Mouse (Mus musculus) granulocyte monocyte progenitor cell, adult 5-6 weeks (primary cell): Measurements from ENCODE around the gene Arrdc2. TPM values are rescaled to one million over a fixed set of nuclear protein-coding genes. Genes with fewer than 3 reads are reported as not detected.

Source experiments
- ATAC-seq: replicated peaks from 2 replicates; pipeline ENCODE4 v1.8.0; 2016; ENCODE audit warnings: mild to moderate bottlenecking, moderate TSS enrichment, inconsistent platforms; ENCODE audit not compliant: poor library complexity, severe bottlenecking
- total RNA-seq, 2 experiments: library from RNA; stranded (forward) in 1 of 2; stranded (reverse) in 1 of 2; fragments of 200-712, 200-1000 nt in 1 of 2; fragments of >200 nt in 1 of 2; fragmentation: Nextera tagmentation in 1 of 2; gene quantifications; 2 replicates each; pipeline ENCODE4 v1.2.3; 2014 to 2017

The Arrdc2 gene
- total RNA-seq, 2 experiments from 2014 or later: 5.0 to 8.7 TPM

DNA sequence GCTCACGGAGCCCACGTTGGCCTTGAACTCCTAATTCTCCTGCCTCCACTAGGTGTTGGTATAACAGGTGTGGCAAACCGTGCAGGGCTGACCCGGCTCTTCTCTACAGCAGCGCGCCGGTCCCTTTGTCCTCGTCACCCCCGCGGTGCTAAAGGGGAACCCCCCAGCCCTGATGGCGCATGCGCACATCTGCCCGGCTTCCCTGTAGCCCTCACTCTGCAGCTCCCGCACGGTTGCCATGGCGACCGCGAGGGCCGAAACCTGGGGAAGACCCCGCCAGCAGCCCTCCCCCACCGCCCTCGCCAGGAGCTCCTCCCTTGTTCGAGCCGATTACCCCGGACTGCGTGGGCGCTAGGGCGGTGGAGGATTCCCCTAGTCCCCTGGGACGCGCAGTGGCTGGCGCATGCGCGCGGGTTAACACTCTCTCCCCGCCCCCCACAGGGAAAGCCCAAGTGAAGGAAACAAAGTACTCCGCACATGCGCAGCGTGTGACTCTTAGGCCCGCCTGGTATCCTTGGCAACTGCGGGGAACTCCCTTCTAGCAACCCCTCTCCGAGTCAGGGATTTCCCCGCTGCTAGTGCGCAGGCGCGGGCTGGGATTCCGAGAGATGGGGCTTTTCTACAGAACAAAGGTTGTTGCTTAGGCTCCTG lies 26.0 kb upstream of the Arrdc2 start:
- ATAC-seq: peak; percentile 66

DNA sequence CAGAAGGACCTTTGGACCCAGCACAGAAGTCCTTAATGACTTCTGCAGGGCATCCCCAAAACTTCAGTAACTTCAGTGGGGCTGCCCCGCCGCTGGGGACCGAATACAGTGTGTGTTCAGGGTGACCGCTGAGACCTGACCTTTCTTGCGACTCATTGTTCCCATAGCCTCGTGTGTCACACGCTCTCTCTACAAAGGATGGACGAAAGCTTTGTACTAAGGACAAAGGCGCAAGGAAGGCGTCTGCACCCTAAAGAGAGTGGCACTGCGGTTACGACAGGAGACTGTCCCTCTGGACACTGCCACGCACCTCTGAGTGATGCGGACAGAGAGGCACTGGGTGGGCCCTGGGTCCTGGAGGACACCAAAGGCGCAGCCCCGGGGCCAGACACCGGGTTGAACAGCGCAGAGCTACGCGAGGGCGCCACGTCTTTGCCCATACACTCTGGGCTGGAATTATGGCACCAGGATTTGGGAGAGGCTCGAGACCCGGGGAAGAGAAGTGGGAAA lies 25.2 kb upstream of the Arrdc2 start:
- no peak for ATAC-seq

DNA sequence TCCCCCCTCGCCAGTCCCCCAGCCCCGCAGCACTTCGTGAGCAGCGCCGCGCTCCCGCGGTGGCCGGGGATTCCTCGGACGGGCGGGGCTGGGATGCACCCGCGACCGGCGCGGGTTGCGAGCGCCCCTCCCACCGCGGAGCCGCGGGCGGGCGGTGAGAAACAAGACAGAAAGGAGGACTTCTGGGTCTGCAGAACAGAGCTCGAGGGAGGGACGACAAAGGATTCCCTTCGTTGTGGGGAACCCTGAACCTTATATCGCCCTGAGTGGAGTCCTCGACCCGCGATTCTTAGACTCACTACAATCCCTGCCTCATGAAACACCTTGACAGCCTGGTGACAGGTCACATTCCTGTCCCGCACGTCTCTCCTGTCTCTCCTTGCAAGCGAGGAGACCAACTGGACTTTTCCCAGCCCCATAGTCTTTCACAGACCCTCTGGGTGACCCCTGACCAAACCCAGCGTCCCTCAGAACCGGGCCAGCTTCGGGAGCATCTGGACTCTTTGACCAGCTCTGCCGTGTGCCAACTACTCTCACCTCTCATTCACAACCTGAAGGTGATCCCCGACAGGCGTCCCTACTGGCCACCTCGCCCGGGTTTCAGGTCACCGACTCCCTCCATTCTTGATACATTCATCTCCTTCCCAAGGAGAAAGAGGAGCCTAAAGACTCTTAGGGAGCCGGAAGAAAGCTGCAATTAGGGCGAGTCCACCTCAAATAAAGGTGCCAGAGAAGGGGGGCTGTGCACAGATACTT lies 24.6 kb upstream of the Arrdc2 start:
- no peak for ATAC-seq

DNA sequence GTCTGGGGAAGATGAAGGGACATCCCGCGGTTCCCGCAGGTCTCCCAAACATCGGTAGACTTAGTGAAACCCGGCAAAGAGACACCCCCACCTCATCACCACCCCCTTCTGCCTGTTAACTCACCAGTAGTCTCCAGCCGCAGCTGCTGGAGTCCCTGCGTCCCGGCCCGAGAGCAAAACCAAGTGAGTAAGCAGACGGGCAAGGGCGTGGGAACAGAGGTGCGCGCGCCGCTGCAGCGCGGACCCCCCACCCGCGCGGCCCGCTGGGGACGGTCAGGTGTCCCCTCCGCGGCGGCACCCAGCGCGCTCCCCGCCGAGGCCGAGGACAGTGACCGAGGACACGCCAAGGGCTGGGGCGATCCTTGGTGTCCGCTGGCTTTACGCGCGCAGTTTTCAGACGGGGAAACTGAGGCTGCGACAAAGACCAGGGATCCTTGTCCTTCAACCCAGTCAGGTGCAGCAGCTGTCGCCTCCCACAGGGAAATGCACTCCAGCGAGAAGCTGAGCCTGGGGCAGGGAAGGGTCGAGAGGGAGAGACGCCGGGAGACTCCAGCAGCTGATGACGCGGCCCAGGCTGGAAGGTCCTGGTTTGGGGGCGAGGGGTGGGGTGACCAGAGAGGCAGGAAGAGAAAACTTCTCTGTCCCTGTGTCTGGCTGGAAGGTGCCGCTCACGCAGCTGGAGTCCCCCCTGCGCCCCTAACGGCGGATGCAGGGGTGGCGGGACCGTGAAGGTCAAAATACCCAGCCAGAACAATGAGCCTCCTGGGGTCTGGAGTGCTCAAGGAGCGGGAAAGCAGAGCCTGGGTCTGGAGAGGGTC lies 23.5 kb upstream of the Arrdc2 start, which contains the start of gene Kcnn1:
Gene Kcnn1 (minus strand): TSS at position 435 of the 818 bp plus-strand sequence.
- ATAC-seq: peak; percentile 36

DNA sequence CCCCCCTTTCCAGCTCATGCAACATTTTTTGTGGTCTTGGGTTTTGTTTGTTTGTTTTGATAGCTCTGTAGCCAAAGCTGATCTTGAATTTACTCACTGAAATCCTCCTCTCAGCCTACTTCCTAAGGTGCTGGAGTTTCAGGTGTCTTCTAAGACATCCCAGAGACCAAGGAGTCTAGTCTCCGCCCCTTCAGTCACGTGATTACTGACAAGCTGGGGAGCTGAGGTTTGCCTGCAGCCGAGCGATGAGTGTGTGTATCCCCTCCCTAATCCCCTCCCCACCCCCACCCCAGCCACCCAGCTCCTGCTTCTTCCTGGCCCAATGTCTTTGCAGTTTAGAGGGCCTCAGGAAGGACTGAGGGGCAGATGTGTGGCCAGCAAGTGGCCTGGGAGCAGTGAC lies 18.0 kb upstream of the Arrdc2 start:
- ATAC-seq: no peak

DNA sequence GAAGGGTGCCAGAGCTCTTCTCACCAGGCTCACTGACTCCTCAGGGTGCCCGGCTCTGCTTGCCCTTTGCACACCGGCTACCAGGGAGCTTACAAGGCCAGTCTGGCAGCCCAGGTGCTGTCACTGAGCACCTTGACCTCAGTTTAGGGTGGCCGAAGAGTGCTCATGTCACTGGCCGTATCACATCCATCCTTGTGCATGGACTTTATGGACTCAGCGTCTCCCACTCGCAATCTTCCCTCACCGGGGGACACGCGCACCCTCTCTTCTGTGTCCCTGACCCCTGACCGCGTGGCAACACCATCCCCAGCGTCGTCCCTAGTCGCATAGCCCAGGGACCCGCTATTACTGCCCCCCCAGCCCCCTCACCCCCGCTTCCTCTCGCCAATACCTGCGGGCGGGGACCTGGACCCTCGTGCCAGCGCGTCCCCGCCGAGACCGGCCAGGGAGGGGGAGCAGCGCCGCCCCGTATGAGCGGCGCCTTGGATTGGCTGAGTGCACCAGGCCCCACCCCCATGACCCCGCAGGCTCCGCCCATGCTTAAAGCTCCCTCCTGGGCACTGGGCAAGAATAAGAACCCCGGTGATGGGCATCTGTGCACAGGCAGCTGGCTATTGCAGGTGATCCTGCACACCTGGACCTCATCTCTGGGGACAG lies 17.1 kb upstream of the Arrdc2 start:
- ATAC-seq: peak; percentile 74

DNA sequence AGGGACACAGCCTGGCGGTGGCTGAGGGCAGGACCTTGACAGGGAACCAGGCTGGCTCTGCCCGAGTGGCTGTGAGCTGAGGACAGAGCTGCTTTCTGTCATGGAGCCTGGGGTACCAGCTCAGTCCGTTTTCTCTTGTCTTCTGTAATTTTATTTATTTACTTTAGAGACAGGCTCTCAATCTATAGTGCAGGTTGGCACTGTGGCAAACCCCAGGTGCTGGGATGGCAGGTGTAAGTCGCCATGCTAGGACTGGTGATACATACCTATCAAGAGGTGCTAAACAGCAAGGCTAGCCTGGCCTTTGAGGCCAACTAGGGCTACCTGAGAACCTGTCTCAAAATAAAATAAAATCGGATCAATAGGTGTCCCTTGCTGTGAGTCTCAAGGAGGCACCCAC lies 16.5 kb upstream of the Arrdc2 start:
- ATAC-seq: no peak

DNA sequence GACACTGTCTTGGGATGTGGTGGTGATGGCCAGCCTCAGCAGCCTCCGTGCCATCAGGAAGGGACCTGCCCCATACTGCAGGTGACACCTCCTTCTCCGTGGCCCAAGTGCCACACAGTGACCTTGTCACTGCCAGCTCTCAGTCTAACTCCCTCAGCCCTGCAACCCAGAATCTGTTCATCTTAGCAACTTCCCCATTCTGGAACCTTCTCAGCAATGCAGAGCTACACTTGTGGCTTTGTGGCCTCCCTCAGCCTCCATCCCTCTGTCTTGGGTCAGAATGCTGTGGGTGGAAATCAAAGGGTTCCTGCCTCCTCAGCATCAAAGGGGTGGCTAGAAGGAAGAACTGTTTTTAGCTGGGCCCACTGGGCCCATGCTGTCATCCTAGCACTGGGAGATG lies 14.3 kb upstream of the Arrdc2 start:
- ATAC-seq: peak; percentile 86

DNA sequence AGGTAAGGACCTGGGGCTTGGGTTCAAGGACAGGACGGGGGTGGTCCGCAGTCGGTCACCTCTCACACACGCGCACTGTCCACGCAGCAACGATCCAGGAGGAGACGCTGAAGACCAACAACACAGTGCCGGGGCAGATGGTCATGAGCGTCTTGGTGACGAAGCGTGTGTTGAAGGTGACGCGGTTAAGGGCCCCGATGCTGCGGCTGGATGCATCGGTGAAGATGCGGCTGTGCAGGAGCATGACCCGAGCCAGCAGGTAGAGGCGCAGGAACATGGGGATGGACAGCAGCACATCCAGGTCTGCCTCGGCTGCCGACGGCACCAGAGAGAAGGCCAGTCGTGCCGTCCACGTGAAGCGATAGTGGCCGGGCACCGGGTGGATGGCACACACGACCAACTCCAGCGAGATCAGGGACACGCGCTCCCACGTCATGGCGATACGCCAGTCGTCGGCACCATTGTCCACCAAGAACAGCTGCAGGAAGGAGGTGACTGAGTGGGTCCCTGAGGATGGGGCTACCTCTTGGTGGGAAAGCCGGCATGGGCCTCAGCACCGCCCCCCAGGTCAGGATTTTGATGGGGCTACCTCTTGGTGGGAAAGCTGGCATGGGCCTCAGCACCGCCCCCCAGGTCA lies 13.2 kb upstream of the Arrdc2 start:
- no peak for ATAC-seq

DNA sequence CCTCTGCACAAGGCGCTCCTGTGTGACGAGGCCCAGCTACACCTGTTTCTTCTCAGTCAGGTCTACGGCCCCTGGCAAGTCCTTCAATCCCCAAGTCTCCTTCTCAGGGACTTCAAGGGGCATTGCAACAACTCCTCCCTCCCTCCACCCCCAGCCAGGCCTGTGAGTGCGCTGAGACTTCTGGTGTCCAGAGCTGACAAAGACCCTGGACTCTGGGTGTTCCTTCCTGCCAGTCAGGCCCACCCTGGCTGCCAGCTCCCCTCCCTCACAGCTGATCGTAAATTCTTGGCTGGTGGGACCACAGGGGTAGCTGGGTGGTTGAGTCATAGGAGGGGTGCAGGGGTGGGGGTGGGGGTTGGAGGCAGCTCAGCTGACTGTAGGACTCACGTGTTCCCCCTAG lies 12.3 kb upstream of the Arrdc2 start:
- ATAC-seq: no peak

DNA sequence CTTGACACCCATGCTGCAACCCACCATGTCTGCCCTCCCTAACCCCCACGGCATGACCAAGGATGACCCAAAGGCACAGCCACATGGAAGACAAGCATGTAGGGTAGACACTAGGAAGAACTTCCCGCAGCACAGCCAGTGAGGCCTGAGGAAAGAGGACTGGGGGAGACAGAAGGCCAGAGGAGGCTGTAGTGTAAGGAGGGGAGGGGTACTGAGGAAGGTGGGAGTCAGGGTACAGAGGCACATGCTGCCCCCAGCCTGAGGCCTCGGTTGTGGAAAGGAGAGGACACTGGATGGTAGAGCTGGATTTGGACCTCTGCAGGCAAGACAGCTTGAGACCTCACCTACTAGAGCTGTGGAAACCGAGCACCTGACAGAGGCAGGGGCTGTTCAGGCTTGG lies 11.4 kb upstream of the Arrdc2 start:
- ATAC-seq: no peak

DNA sequence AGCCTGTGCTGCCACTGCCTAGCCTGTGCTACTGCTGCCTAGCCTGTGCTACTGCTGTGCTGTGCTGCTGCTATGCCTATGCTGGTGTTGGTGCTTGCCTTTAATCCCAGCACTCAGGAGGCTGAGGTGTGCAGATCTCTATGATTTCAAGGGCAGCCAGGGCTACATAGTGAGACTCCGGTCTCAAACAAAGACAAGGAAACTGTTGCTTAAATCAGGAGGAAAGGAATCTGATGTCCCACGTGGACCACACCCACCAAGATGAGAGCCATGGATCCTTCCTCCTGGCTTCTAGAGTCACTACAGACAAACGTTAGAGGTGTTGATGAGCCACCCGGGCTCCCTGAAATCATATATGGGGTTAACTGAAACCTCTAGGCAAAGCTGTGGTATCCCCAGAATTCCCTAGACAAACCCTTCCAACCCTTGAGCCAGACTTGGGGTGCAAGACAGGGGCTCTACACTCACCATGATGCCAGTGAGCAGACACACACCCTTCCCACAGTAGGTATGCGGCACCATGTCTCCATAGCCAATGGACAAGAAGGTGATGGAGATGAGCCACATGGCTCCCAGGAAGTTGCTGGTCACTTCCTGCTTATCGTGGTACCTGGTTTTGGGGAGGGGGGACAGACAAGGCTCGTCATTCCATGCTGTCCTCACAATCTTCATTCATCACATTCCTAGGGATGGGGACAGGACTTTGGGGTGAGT lies 10.8 kb upstream of the Arrdc2 start:
- no peak for ATAC-seq

DNA sequence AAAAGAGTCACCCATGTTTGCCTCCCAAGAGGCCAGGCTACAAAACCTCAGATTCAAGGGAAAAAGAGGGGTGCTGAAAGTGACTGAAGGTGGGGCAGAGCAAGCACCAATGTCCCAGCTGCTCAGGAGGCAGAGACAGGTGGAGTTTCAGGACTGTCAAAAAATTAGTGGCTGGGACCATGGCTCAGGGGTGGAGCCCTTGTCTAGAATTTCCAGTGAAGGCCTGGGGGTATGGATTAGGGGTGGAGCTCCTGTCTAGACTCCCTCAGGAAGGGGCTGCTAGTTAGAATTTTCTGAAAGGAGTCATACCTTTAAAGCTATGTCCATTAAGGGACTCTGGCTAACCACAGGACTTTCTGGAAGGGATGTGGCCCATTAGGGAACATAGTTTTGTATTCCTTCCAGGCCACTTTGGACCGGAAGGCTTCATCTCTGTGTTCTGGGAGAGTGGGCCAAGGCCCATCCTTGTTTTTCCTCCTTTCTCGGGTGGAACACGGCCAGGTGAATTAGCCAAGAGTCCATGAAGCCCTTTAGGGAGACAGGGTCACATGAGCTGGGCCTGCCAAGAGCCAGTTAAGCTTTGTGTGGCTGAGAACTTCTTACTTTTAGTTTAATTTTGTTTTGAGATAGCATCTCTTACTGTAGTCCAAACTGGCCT lies 9.9 kb upstream of the Arrdc2 start:
- no peak for ATAC-seq

DNA sequence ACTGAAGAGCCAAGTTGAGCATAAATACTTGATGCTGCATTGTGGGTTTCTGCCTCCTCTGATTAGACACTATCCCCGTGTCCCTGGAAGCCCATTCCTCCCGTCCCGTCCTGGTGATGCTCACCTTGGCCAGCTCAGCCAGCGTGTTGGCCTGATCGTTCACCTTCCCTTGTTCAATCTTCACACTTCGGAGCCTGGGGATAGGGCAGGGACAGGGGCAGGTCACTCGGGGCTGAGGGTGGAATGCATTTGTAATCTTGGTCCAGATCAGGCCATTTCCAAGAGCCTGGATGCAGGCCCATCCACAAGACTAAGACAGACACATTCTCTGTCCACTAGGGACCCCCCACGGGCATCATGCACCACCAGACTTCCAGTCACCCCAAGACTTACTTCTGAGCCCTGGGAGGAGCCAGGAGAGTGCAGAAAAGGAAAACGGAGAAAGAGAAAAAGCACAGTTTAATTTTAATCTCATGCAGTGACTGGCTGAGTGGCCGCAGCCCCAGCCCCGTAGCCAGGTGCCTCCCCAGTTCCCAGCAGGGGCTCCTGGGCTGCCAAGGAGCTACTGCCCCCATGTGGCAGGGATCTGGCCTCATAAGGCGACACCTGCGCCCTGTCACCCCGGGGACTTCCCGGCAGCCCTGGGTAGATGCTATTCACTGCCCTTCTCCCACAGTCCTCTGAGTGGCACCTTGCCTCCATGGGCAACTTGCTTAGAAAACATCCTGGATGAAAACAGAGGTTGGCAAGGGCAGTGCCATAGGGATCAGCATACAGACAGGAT lies 7.0 kb upstream of the Arrdc2 start:
- no peak; the same call in 1 of the 2 replicates for ATAC-seq

DNA sequence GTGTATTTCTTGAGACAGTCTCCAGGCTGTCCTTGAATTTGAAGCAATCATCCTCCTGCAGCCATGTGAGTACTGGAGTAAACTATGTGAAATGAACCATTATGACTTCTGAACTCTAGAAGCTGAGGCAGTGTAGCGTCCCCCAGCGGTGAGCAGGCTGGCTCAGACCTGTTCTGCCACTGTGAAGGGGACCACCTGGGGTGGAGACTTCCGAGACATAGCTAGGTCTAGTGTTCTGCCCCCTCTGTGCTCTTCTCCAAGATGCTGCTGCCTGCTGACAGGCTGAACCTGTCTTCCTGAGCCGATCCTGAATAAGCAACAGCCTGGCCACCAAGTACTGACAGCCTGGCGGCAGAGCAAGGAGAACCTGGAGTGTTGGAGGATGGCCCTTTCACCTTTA lies 5.6 kb upstream of the Arrdc2 start:
- no peak for ATAC-seq

DNA sequence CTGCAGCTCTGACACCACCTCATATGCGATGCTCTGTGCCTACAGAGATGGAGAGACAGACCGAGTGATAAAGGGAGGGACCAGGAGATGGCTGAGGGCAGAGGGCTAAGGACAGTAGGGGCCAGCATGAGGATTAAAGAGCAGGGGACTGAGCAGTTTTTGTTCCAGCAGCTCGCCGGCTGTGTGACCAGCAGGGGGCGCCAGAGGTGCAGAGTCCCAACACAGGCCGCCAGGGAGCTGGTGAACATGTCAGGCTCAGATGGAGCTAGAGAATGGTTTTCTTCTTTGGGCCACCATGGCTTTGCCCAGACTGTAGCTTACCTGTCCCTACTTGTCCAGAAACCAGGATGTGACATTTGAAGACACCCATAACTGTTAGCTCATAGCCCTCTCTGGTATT lies 5.0 kb upstream of the Arrdc2 start:
- ATAC-seq: peak; percentile 37

DNA sequence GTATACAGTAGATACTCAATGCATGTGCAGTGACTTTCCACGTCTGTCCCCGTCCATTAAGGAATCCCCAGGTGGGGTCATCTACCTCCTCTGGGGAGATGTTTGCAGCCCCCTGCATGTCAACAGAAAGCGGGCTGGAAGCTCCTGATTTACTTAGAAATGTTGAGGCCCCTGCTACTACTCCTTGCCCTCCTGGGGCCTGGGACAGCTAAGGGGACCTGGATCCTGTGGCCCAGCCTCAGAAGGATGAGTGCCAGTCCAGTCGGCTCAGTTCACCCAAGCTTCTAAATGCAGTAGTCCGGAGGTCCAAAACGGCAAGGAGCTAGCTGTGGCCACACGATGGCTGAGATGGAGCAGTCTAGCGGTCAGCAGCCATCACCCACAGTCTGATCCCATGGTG lies 4.4 kb upstream of the Arrdc2 start:
- no peak for ATAC-seq

DNA sequence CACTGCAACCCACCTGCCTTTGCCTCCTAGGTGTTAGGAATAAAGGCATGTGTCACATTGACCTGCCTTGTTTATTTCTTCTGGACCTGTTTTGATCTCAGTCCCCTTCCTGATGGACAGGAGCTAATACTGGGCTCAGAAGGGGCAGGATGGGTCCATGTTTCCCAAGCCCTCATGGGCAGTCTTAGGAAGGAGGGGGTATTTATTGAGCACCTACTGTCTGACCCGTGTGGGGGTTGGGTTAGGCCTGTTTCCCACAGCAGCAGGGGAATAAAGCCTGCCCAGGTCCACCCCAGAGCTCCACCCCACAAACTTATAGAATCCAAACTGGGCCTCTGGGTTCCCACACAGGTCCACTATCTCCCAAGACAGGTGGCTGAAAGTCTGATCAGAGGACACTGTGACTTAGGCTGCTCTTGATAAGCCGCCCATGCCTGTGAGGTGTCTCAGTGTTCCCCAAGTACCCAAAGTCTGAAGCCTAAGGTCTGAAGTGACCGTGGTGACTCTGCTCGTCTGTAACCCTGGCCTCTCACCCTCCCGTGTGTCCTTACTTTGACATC lies 3.8 kb upstream of the Arrdc2 start:
- ATAC-seq: no peak
